Mouse (Mus musculus) lung, postnatal 25 days (tissue): ENCODE measurements around the gene Olfr106-ps.

Experiments
- DNase-seq: peaks from one replicate; pipeline ENCODE4 v3.0.0; 2022; ENCODE audit warnings: low spot score

The Olfr106-ps gene

GRCm38 (mm10) chr17:37390093-37390492 lies at the start of gene Olfr106-ps:
Gene Olfr106-ps (plus strand): TSS chr17:37390393.
- DNase-seq = no peak

- DNase-seq = no peak
These were observed 30.9 kb upstream of the Olfr106-ps start, which contains the start of gene Olfr104-ps for GRCm38 (mm10) chr17:37359282-37359681. Gene Olfr104-ps (plus strand): TSS chr17:37359582.

GRCm38 (mm10) chr17:37378733-37379132 lies 11.5 kb upstream of the Olfr106-ps start, which contains the start of gene Olfr105-ps:
Gene Olfr105-ps (plus strand): TSS chr17:37379033.
- DNase-seq = no peak

- DNase-seq = no peak
These were observed 8.7 kb downstream of the Olfr106-ps start, which contains the start of gene Olfr107 for GRCm38 (mm10) chr17:37398926-37399325. Gene Olfr107 (plus strand): TSS chr17:37399226.

- no peak for DNase-seq
These were observed 23.2 kb downstream of the Olfr106-ps start for GRCm38 (mm10) chr17:37413380-37413779.

GRCm38 (mm10) chr17:37445180-37445579 lies 55.0 kb downstream of the Olfr106-ps start, which contains the start of gene Olfr108:
Gene Olfr108 (plus strand): TSS chr17:37445480.
- DNase-seq = no peak
